Mouse (Mus musculus): ENCODE measurements at regions not wholly inside any gene's neighbourhood (a gene's known extent, or its start where the extent isn't known, plus 50 kb on each side); places are given as distances from the start of the nearest gene placed in this dataset.

DNA sequence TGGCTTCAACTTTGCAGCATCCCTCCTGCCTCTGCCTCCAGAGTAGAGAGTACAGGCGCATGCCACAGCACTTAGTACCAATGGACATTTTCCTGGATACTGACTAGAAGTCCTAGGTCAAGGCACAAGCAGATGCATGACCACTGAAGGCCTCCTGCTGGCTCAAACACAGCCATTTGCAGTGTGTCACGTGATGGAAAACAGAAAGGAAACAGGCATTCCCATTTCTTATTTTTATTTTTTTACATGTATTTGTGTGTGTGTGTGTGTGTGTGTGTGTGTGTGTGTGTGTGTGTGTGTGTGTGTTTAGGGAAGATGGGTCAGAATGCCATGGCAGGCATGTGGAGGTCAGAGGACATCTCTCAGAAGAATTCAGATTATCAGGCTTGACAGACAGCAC, 65.6 kb downstream of the Thap12 start:
- intact Hi-C loops (cut with DNase I) = no loop called here
- no peak for DNase-seq

GRCm38 (mm10) chr7:98769111-98769734, 65.7 kb upstream of the Wnt11 start:
- intact Hi-C loops (cut with DNase I) = no loop called here
- DNase-seq = peak in 1 of 2 experiments; percentile 7

DNA sequence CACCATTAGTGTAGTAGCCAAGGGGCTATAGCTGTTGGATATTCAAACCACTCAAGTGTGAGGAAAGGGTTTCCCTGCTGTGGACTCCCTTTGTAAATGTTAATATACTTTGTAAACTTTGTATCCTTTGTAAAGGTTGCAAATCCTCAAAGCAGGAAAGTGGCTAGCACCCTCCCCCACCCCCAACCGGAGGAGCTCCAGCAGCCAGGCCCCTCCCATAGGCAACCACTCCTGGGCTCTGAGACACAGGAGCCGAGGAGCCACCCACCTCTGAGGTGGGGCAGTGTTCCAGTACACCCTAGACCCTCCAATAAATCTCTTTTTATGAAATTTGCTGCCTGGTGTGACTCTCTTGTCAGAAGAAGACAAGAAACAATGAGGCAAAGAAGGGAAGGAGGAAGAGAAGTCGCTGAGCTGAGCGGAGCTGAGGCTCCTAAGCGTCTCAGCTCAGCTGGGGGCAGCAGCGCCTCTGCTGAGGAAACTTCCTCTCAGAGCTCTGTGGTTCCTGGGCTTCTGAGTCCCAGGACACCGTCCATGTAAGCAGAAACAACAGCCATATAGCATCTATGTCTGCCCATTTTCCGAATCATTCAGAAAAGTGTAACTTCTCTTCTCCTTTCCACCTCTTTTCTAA, 64.5 kb upstream of the Wnt11 start:
- no peak for DNase-seq
- intact Hi-C loops (cut with DNase I) = no loop called here

DNA sequence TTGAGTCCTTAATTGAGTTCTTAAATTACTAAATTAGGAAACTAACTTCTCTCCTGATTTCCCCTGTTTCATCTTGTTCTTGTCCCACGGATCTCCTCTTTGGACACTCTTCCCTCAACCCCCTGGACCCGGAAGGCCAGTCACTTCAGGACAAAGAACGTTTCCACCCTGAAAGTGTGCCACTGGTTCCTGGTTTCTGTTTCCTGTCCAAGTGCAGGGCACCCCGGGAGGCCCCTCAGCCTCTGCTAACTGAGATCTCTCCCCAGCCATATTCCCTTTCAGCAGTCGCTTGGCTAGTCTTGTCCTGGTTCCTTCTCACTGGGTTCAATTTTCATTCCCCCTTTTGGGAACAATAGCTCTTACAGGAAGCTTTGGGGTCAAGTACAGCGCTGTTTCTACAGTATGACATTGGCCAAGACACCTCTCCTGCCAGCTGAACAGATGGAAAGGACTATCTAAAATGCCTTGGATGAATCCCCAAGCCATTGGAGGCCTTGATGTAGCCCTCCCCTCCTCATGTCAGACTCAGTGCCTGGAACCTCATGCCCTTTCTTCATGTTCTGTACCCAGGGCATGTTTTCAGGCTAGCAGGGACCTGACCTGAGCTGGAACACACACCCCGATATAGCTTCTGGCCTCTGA, 63.7 kb upstream of the Wnt11 start:
- DNase-seq = no peak
- intact Hi-C loops (cut with DNase I) = no loop called here

- intact Hi-C loops (cut with DNase I) = no loop called here
- no peak for DNase-seq
Observed at GRCm38 (mm10) chr7:98774597-98774996, 60.3 kb upstream of the Wnt11 start.

DNA sequence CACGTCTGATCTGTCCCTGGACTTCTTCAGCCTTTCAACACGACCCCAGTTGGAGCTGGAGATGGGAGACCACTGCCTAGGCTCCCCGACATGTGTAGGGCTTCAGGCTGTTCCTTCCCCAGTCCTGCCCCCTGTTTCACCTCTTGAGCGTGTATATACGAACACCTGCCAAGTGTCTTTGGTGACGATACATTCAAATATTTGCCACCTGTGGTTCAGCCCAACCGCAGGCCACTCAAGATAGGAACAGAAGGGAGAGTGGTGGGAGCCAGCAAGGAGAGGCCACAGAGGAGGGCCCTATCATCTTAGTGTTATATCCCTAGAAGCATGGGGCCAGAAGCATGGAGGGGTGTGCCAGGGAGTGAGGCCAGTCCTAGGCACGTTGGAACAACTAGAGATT, 59.9 kb upstream of the Wnt11 start:
- DNase-seq = no peak
- intact Hi-C loops (cut with DNase I) = no loop called here

DNA sequence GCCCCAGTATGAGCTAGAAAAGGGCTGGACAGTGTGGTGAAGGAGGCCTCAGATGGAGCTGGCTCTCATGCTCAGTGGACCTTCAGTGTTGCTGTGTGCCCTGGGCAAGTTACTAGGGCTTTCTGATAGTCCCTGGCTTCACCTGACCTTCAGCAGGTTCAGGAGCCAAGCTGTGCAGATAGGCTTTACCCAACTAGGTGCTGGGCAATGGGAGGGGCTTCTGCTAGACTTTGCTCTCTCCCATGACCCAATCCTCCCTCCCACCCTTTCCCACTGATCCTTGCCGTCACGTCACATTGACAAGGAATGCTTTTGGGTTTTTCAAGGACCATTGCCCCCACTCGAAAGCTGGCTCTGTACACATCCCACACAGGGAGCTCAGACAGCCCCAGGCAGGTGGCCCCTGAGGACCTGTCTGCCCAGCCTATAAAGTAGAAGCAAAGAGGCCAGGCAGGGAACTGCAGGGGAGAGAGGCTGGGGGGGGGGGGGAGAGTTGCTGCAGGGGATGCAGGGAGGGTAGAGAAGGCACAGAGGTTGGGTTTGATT, 57.5 kb upstream of the Wnt11 start:
- no peak for DNase-seq
- intact Hi-C loops (cut with DNase I) = no loop called here

GRCm38 (mm10) chr7:98778929-98779328, 56.0 kb upstream of the Wnt11 start:
- intact Hi-C loops (cut with DNase I) = loop anchor here (1.0 to 2.0 kb wide), 2 partner anchors 36 to 58 kb away; no protein-coding TSS in a partner anchor
- DNase-seq = peak; percentile 85 to 86

DNA sequence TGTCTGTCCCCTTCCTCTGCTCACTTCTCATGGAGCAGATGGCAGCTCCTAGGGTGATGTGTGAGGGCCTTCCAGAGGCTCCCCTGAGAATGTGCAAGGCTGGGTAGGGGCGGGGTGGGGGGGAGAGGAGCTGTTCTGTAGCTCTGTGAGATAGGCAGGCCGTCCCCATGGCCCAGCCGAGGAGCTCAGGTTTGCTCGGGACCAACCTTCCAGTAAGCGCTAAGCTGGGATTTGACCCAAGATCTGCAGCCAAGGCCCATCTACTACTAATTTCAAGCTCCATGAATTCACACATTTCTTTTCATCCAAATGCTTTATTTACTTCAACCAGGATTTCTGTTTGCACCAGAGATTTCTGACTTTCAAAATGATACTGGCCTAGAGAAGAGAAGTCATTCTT, 51.4 kb upstream of the Wnt11 start:
- intact Hi-C loops (cut with DNase I) = no loop called here

GRCm38 (mm10) chr7:98783954-98784353, 51.0 kb upstream of the Wnt11 start:
- intact Hi-C loops (cut with DNase I) = no loop called here
- DNase-seq = peak; percentile 92 to 94

More for the DNA sequence above, 51.4 kb upstream of the Wnt11 start:
- no peak for DNase-seq

DNA sequence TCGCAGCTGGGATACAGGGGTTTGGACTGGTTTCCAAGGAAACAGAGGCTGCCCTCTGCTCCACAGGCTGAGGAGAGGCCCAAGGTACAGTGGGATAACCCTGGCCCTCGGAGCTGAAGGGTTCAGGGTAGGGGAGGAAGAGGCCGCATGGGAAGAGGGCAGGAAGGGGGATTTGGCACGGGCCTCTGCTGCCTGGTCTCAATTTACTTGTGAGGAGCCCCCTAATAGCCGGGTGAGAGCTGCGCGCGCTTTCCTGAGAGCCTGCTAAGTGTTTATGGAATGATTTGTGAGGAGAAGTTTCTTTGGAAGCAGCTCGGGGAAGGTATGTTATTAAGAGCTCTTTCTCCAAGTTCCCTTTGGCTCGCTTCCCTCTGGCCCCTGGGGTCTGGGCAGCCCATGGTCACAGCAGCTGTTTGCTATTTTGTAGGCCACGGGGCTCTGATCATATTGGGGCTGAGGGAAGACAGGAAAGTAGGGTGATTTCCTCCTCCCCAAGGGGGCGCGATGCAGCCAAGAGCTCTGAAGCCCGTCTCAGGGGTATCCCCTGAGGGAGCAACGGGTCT, 50.5 kb upstream of the Wnt11 start:
- DNase-seq = peak; percentile 39 to 50
- intact Hi-C loops (cut with DNase I) = no loop called here

Data from heart, postnatal 14 days (tissue).